ENCODE assay signal across 8 mouse cellular contexts in genomic region chr13:46724371-46724770, GRCm38 (mm10). TPM values are rescaled to one million over a fixed set of nuclear protein-coding genes. Genes with fewer than 3 reads are reported as not detected.
DNase-seq lines count a peak whose midpoint lies in the region; ATAC-seq lines count a peak whose summit lies in the region.

No protein-coding gene starts in this region.

- 0 out of 2 replicates have a peak overlapping the region, but pooled peaks have one; percentile 99 for H3K4me3 ChIP-seq in hindbrain, embryonic 10.5 days
- no peak overlapping the region for H3K4me3 ChIP-seq in hindbrain, embryonic 11.5 days (ENCODE audit: low read depth, low read length)
- H3K4me3 ChIP-seq in neural tube, embryonic 11.5 days (ENCODE audit: low read depth, low read length), result no peak overlapping the region
- no peak overlapping the region for H3K4me3 ChIP-seq in stomach, embryonic 16.5 days (replicated peaks; ENCODE audit: low read length)

- no peak overlapping the region for H3K4me2 ChIP-seq in hindbrain, embryonic 11.5 days (replicated peaks; ENCODE audit: low read depth, low read length)
- H3K4me2 ChIP-seq in neural tube, embryonic 11.5 days (ENCODE audit: low read depth), result 0 out of 2 replicates have a peak overlapping the region, but pooled peaks have one; percentile 2
- 0 out of 2 replicates have a peak overlapping the region, but pooled peaks have one; percentile 40 for H3K4me2 ChIP-seq in stomach, embryonic 16.5 days (ENCODE audit: low read depth, low read length)

- ATAC-seq in hindbrain, embryonic 11.5 days (ENCODE audit: low FRiP score), result no peak
- ATAC-seq in neural tube, embryonic 11.5 days (ENCODE audit: insufficient read depth, low FRiP score, low TSS enrichment), result no peak
- no peak for ATAC-seq in stomach, embryonic 16.5 days (ENCODE audit: insufficient read depth, low FRiP score)
- ATAC-seq in granulocyte monocyte progenitor cell, adult 5-6 weeks (replicated peaks; ENCODE audit: poor library complexity, severe bottlenecking), result no peak

- H3K9me3 ChIP-seq in hindbrain, embryonic 10.5 days, result no peaks in the 10 kb centered on the region
- no peaks in the 10 kb centered on the region for H3K9me3 ChIP-seq in hindbrain, embryonic 11.5 days (ENCODE audit: control insufficient read depth, low read length)
- H3K9me3 ChIP-seq in neural tube, embryonic 11.5 days (ENCODE audit: control insufficient read depth, low read length), result no peaks in the 10 kb centered on the region
- H3K9me3 ChIP-seq in stomach, embryonic 16.5 days (replicated peaks; ENCODE audit: control insufficient read depth, low read length), result no peaks in the 10 kb centered on the region

- no peak overlapping the region for H3K9ac ChIP-seq in hindbrain, embryonic 11.5 days (ENCODE audit: low read depth, low read length)
- H3K9ac ChIP-seq in neural tube, embryonic 11.5 days (ENCODE audit: low read length), result no peak overlapping the region
- no peak overlapping the region for H3K9ac ChIP-seq in stomach, embryonic 16.5 days (ENCODE audit: low read length)

- peaks cover 4% of the 10 kb centered on the region; the same call in 1 of the 2 replicates for H3K36me3 ChIP-seq in hindbrain, embryonic 10.5 days
- H3K36me3 ChIP-seq in hindbrain, embryonic 11.5 days (ENCODE audit: control insufficient read depth, insufficient read depth, low read length), result no peaks in the 10 kb centered on the region
- no peaks in the 10 kb centered on the region for H3K36me3 ChIP-seq in neural tube, embryonic 11.5 days (ENCODE audit: control insufficient read depth, insufficient read depth, low read length)
- H3K36me3 ChIP-seq in stomach, embryonic 16.5 days (ENCODE audit: control insufficient read depth, insufficient read depth, low read length), result no peaks in the 10 kb centered on the region

- H3K27me3 ChIP-seq in hindbrain, embryonic 10.5 days (ENCODE audit: insufficient read depth, poor library complexity, severe bottlenecking), result no peaks in the 10 kb centered on the region
- H3K27me3 ChIP-seq in hindbrain, embryonic 11.5 days (ENCODE audit: control insufficient read depth, insufficient read depth, low read length), result no peaks in the 10 kb centered on the region
- H3K27me3 ChIP-seq in neural tube, embryonic 11.5 days (ENCODE audit: control insufficient read depth, insufficient read depth, low read length), result no peaks in the 10 kb centered on the region
- no peaks in the 10 kb centered on the region for H3K27me3 ChIP-seq in stomach, embryonic 16.5 days (ENCODE audit: control insufficient read depth, insufficient read depth, low read length)

- no peak overlapping the region for H3K27ac ChIP-seq in hindbrain, embryonic 10.5 days
- H3K27ac ChIP-seq in hindbrain, embryonic 11.5 days (ENCODE audit: low read depth, low read length), result no peak overlapping the region
- H3K27ac ChIP-seq in neural tube, embryonic 11.5 days (ENCODE audit: low read depth, low read length), result no peak overlapping the region
- no peak overlapping the region for H3K27ac ChIP-seq in stomach, embryonic 16.5 days (ENCODE audit: low read length)

- peaks cover 23% of the 10 kb centered on the region for H3K4me1 ChIP-seq in hindbrain, embryonic 10.5 days (replicated peaks)
- no peaks in the 10 kb centered on the region for H3K4me1 ChIP-seq in hindbrain, embryonic 11.5 days (replicated peaks; ENCODE audit: control insufficient read depth, insufficient read depth, low read length)
- 0 out of 2 replicates have a peak, but pooled peaks cover 5% of the 10 kb centered on the region for H3K4me1 ChIP-seq in neural tube, embryonic 11.5 days (ENCODE audit: control insufficient read depth, insufficient read depth, low read length)
- peaks cover 14% of the 10 kb centered on the region for H3K4me1 ChIP-seq in stomach, embryonic 16.5 days (ENCODE audit: control insufficient read depth, insufficient read depth, low read length)

- no peak for DNase-seq in hindbrain, embryonic 10.5 days (ENCODE audit: low spot score)
- no peak for DNase-seq in hindbrain, embryonic 11.5 days (ENCODE audit: low spot score)
- DNase-seq in neural tube, embryonic 11.5 days (ENCODE audit: low spot score), result no peak
- DNase-seq in neural tube, embryonic 10.5 days (ENCODE audit: extremely low spot score, low spot score), result no peak
- DNase-seq in c-Kit-negative CD71-positive TER-119-positive erythroid progenitor cells, embryonic 14.5 days (ENCODE audit: low read depth, low spot score), result peak; percentile 33
- no peak for DNase-seq in frontal cortex, postnatal 25 days (ENCODE audit: low spot score in 2 of 2)

RNA-seq across cellular contexts. Expression of gene Nup153, which starts 3.4 kb away (rescaled TPM):
- polyA plus RNA-seq in hindbrain, embryonic 10.5 days (2016; fragmentation: Nextera tagmentation; extraction: Ambion mirVana), result 25.6 and 31.1 TPM in 2 replicates
- 41.9 and 43.3 TPM in 2 replicates for polyA plus RNA-seq in hindbrain, embryonic 11.5 days (2014; fragmentation: Nextera tagmentation; extraction: Ambion mirVana)
- polyA plus RNA-seq in neural tube, embryonic 11.5 days (2014; fragmentation: Nextera tagmentation; extraction: Ambion mirVana), result 40.4 and 42.4 TPM in 2 replicates
- polyA plus RNA-seq in stomach, embryonic 16.5 days (2015; fragmentation: Nextera tagmentation; extraction: Ambion mirVana), result 16.9 and 18.5 TPM in 2 replicates
- total RNA-seq in granulocyte monocyte progenitor cell, adult 5-6 weeks (2014; fragmentation: Nextera tagmentation), result 81.0 and 103 TPM in 2 replicates
- 94.7 and 102 TPM in 2 replicates for total RNA-seq in granulocyte monocyte progenitor cell, adult 5-6 weeks (2017)

RNA-seq across cellular contexts. Expression of gene Fam8a1, which starts 55.0 kb away (rescaled TPM):
- polyA plus RNA-seq in hindbrain, embryonic 10.5 days (2016; fragmentation: Nextera tagmentation; extraction: Ambion mirVana), result 6.5 and 8.1 TPM in 2 replicates
- 8.4 and 11.8 TPM in 2 replicates for polyA plus RNA-seq in hindbrain, embryonic 11.5 days (2014; fragmentation: Nextera tagmentation; extraction: Ambion mirVana)
- 10.8 and 14.1 TPM in 2 replicates for polyA plus RNA-seq in neural tube, embryonic 11.5 days (2014; fragmentation: Nextera tagmentation; extraction: Ambion mirVana)
- 6.2 and 7.4 TPM in 2 replicates for polyA plus RNA-seq in stomach, embryonic 16.5 days (2015; fragmentation: Nextera tagmentation; extraction: Ambion mirVana)
- total RNA-seq in granulocyte monocyte progenitor cell, adult 5-6 weeks (2014; fragmentation: Nextera tagmentation), result 10.5 and 29.9 TPM in 2 replicates
- total RNA-seq in granulocyte monocyte progenitor cell, adult 5-6 weeks (2017), result 6.1 and 11.1 TPM in 2 replicates
